ENCODE assay signal across 11 mouse cellular contexts in genomic region chr6:99684899-99685298, GRCm38 (mm10). TPM values are rescaled to one million over a fixed set of nuclear protein-coding genes. Genes with fewer than 3 reads are reported as not detected.
A peak's percentile ranks its signal among the peaks of the same experiment; 100 is the strongest.
DNase-seq lines count a peak whose midpoint lies in the region; ATAC-seq and TF ChIP-seq lines count a peak whose summit lies in the region.
"Had no signal": no experiment of that assay in that cellular context is flagged by ENCODE, and none has a peak within 500 bp of the region (broad histone marks: within the 10 kb centered on the region; RNA-seq: fewer than 3 reads in every experiment).

No protein-coding gene starts in this region.

- ATAC-seq in hematopoietic stem cell, adult 5-6 weeks (replicated peaks in 1 of 2; ENCODE audit: insufficient read depth in 1 of 2, low FRiP score in 2 of 2, low TSS enrichment in 1 of 2, low read depth in 1 of 2, poor library complexity in 2 of 2, severe bottlenecking in 2 of 2), result peak; percentile 68 to 69; a peak in 3 of 4 replicates

- TF ChIP-seq CTCF in gastrocnemius, adult 2 months (IDR thresholded peaks at IDR 0.05), result peak; percentile 52
- no peak for TF ChIP-seq CTCF in thymus, adult 2 months (IDR thresholded peaks at IDR 0.05; ENCODE audit: borderline replicate concordance, control insufficient read depth, extremely low read depth, insufficient read depth, low read length, poor library complexity)

- no peaks in the 10 kb centered on the region for H3K4me1 ChIP-seq in thymus, adult 2 months (replicated peaks; ENCODE audit: control insufficient read depth, insufficient read depth, low read length)
- H3K4me1 ChIP-seq: stomach, embryonic 15.5 days had no signal

- TF ChIP-seq POLR2A in thymus, adult 2 months (IDR thresholded peaks at IDR 0.05; ENCODE audit: control insufficient read depth, extremely low read depth, insufficient read depth, low read length, poor library complexity), result no peak

- H3K27ac ChIP-seq in gastrocnemius, adult 2 months, result no peak overlapping the region
- no peak overlapping the region for H3K27ac ChIP-seq in thymus, adult 2 months (ENCODE audit: control insufficient read depth, insufficient read depth, low read length)
- H3K27ac ChIP-seq: stomach, embryonic 15.5 days had no signal

- WGBS in thymus, adult 2 months, result 30% methylated on average over 5 of the region's 5 CpGs

- no peak overlapping the region for H3K4me3 ChIP-seq in gastrocnemius, adult 2 months
- no peak overlapping the region for H3K4me3 ChIP-seq in thymus, adult 2 months (ENCODE audit: control insufficient read depth, insufficient read depth, low read length)
- H3K4me3 ChIP-seq: erythroblast, embryonic 14.5 days; stomach, embryonic 15.5 days had no signal

- no peaks in the 10 kb centered on the region for H3K27me3 ChIP-seq in thymus, adult 2 months (ENCODE audit: control insufficient read depth, insufficient read depth, low read length)

- DNase-seq in gastrocnemius, adult 2 months, result no peak
- no peak for DNase-seq in gastrocnemius, postnatal 14 days
- DNase-seq in thymus, adult 2 months, result peak; percentile 40
- DNase-seq in thymus, adult 18-20 months, result no peak
- DNase-seq in right cerebral cortex, postnatal 10 days (ENCODE audit: low spot score in 2 of 2), result no peak
- DNase-seq in cerebellum, adult 11 months, result no peak
- no peak for DNase-seq in adrenal gland, adult 18-20 months (ENCODE audit: low spot score in 2 of 2)

- H3K36me3 ChIP-seq in thymus, adult 2 months (ENCODE audit: control insufficient read depth, insufficient read depth, low read length), result no peaks in the 10 kb centered on the region
- H3K36me3 ChIP-seq: stomach, embryonic 15.5 days had no signal

- intact Hi-C loops in gastrocnemius, adult 2 months (cut with DNase I), result no loop called here
- intact Hi-C loops in gastrocnemius, postnatal 14 days (cut with DNase I; ENCODE audit: low total_unique reads), result no loop called here

RNA-seq across cellular contexts. Expression of gene Gpr27, which starts 7.6 kb away (rescaled TPM):
- total RNA-seq in gastrocnemius, adult 2 months (2021), result 1 to 10 TPM in 1 of 2 experiments, under 1 TPM in 1; 0.20 to 1.1 TPM
- total RNA-seq in gastrocnemius, postnatal 14 days (2021), result 1 to 10 TPM; 1.8 to 2.3 TPM
- 2.1 and 2.6 TPM in 2 replicates for polyA plus RNA-seq in thymus, adult 2 months (2012; rRNA removed)
- total RNA-seq in hematopoietic stem cell, adult 5-6 weeks (2017), result 0.25 and 0.88 TPM in 2 replicates
- total RNA-seq in adrenal gland, adult 18-20 months (2021), result 1 to 10 TPM; 3.0 to 3.5 TPM
- polyA plus RNA-seq: erythroblast, embryonic 14.5 days had no signal

RNA-seq across cellular contexts. Expression of gene Gm20696, which starts 18.3 kb away (rescaled TPM):
- 1 to 10 TPM; 1.2 to 1.3 TPM for total RNA-seq in gastrocnemius, adult 2 months (2021)
- total RNA-seq in gastrocnemius, postnatal 14 days (2021), result under 1 TPM; 0.73 to 0.90 TPM
- polyA plus RNA-seq in thymus, adult 2 months (2012; rRNA removed), result 2.7 and 3.3 TPM in 2 replicates
- total RNA-seq in hematopoietic stem cell, adult 5-6 weeks (2017), result 1.9 and 9.3 TPM in 2 replicates
- total RNA-seq in adrenal gland, adult 18-20 months (2021), result 1 to 10 TPM; 2.5 to 3.0 TPM
- polyA plus RNA-seq: erythroblast, embryonic 14.5 days had no signal

RNA-seq across cellular contexts. Expression of gene Eif4e3, which starts 18.3 kb away (rescaled TPM):
- total RNA-seq in gastrocnemius, adult 2 months (2021), result 10 to 100 TPM; 23.5 to 29.4 TPM
- total RNA-seq in gastrocnemius, postnatal 14 days (2021), result 10 to 100 TPM; 16.2 to 17.8 TPM
- polyA plus RNA-seq in thymus, adult 2 months (2012; rRNA removed), result 30.4 and 34.4 TPM in 2 replicates
- total RNA-seq in hematopoietic stem cell, adult 5-6 weeks (2017), result 29.2 and 32.4 TPM in 2 replicates
- total RNA-seq in adrenal gland, adult 18-20 months (2021), result 10 to 100 TPM; 30.4 to 48.6 TPM
- polyA plus RNA-seq: erythroblast, embryonic 14.5 days had no signal

RNA-seq across cellular contexts. Expression of gene Prok2, which starts 41.3 kb away (rescaled TPM):
- not detected for total RNA-seq in gastrocnemius, adult 2 months (2021)
- not detected for total RNA-seq in gastrocnemius, postnatal 14 days (2021)
- 0.08 TPM in 1 of 2 replicates, not detected in the other for polyA plus RNA-seq in thymus, adult 2 months (2012; rRNA removed)
- 0.69 TPM in 1 of 2 replicates, not detected in the other for total RNA-seq in hematopoietic stem cell, adult 5-6 weeks (2017)
- not detected for total RNA-seq in adrenal gland, adult 18-20 months (2021)
- polyA plus RNA-seq: erythroblast, embryonic 14.5 days; midbrain, embryonic 11.5 days had no signal
